Mouse (Mus musculus) thymus, postnatal 25 days (tissue): ENCODE measurements around the gene Slc4a8.
A peak's percentile ranks its signal among the peaks of the same experiment; 100 is the strongest.
"Not testable (repeated sequence)": the region's sequence is repeated elsewhere in the genome, so short reads cannot be mapped to it uniquely, and the experiment has no call there.

ENCODE experiments used
- DNase-seq: peaks from one replicate; pipeline ENCODE4 v3.0.0; 2022

Slc4a8 gene

GRCm38 (mm10) chr15:100775189-100776166 is 13.9 kb downstream of the Slc4a8 start:
- no peak for DNase-seq

- no peak for DNase-seq
Observed at GRCm38 (mm10) chr15:100776424-100776823, 14.9 kb downstream of the Slc4a8 start.

- DNase-seq, result no peak
Observed at GRCm38 (mm10) chr15:100777020-100778016, 15.8 kb downstream of the Slc4a8 start.

- DNase-seq, result no peak
Observed at GRCm38 (mm10) chr15:100779896-100780295, 18.3 kb downstream of the Slc4a8 start.

GRCm38 (mm10) chr15:100783244-100783987 is 21.9 kb downstream of the Slc4a8 start:
- DNase-seq, result no peak

- DNase-seq, result no peak
Observed at GRCm38 (mm10) chr15:100790219-100790618, 28.7 kb downstream of the Slc4a8 start.

- DNase-seq, result no peak
Observed at GRCm38 (mm10) chr15:100792324-100792723, 30.8 kb downstream of the Slc4a8 start.

GRCm38 (mm10) chr15:100800914-100801313 is 39.4 kb downstream of the Slc4a8 start:
- DNase-seq, result no peak

- no peak for DNase-seq
Observed at GRCm38 (mm10) chr15:100808062-100808461, 46.5 kb downstream of the Slc4a8 start.

- DNase-seq, result no peak
Observed at GRCm38 (mm10) chr15:100808484-100808883, 46.9 kb downstream of the Slc4a8 start.

- DNase-seq, result no peak
Observed at GRCm38 (mm10) chr15:100810243-100810642, 48.7 kb downstream of the Slc4a8 start.

GRCm38 (mm10) chr15:100813501-100813900 is 52.0 kb downstream of the Slc4a8 start:
- DNase-seq, result no peak

GRCm38 (mm10) chr15:100814066-100814465 is 52.5 kb downstream of the Slc4a8 start:
- DNase-seq, result no peak

GRCm38 (mm10) chr15:100815310-100815709 is 53.8 kb downstream of the Slc4a8 start:
- no peak for DNase-seq

GRCm38 (mm10) chr15:100818860-100819259 is 57.3 kb downstream of the Slc4a8 start:
- DNase-seq, result no peak

- no peak for DNase-seq
Observed at GRCm38 (mm10) chr15:100821824-100822223, 60.3 kb downstream of the Slc4a8 start.

- DNase-seq, result not testable (repeated sequence)
Observed at GRCm38 (mm10) chr15:100822370-100822769, 60.8 kb downstream of the Slc4a8 start.

- no peak for DNase-seq
Observed at GRCm38 (mm10) chr15:100825249-100825856, 63.8 kb downstream of the Slc4a8 start.

GRCm38 (mm10) chr15:100826076-100826475 is 64.5 kb downstream of the Slc4a8 start:
- no peak for DNase-seq

- no peak for DNase-seq
Observed at GRCm38 (mm10) chr15:100829775-100830174, 68.2 kb downstream of the Slc4a8 start.

- DNase-seq, result peak; percentile 56
Observed at GRCm38 (mm10) chr15:100830682-100831081, 69.1 kb downstream of the Slc4a8 start.

GRCm38 (mm10) chr15:100832144-100832543 is 70.6 kb downstream of the Slc4a8 start:
- no peak for DNase-seq
